Mouse (Mus musculus): Measurements from ENCODE around the gene Gcgr. TPM values are rescaled to one million over a fixed set of nuclear protein-coding genes. Genes with fewer than 3 reads are reported as not detected.
"Not testable (repeated sequence)": the region's sequence is repeated elsewhere in the genome, so short reads cannot be mapped to it uniquely, and the experiment has no call there.

The Gcgr gene
- polyA plus RNA-seq, 2 experiments from 2014 or later = not detected

- ATAC-seq = no peak
Observed at GRCm38 (mm10) chr11:120539285-120540014, 9.0 kb downstream of the Gcgr start.

GRCm38 (mm10) chr11:120541907-120542306 is 11.4 kb downstream of the Gcgr start:
- no peak for ATAC-seq

GRCm38 (mm10) chr11:120542376-120542775 is 11.9 kb downstream of the Gcgr start:
- ATAC-seq = no peak

DNA sequence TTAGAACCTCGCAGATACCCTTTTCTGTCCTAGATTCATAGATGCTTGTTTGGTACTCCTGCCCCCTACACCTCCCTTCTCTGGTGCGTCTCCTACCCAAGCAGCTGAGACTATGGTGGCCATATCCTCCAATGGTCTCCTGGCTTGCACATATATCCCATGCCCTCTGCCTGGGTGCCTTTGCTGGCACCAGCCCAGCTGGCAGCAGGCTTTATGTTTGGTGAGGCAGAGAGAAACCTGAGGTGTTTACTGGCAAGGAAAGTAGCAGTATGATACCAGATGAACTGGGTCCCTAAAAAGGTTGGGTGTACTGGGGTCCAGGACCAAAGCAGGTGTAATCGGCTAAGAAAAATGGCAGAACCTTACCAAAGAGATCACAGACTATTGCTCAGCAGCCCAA is 15.5 kb downstream of the Gcgr start:
- ATAC-seq = no peak

GRCm38 (mm10) chr11:120547469-120547868 is 17.0 kb downstream of the Gcgr start:
- no peak for ATAC-seq

DNA sequence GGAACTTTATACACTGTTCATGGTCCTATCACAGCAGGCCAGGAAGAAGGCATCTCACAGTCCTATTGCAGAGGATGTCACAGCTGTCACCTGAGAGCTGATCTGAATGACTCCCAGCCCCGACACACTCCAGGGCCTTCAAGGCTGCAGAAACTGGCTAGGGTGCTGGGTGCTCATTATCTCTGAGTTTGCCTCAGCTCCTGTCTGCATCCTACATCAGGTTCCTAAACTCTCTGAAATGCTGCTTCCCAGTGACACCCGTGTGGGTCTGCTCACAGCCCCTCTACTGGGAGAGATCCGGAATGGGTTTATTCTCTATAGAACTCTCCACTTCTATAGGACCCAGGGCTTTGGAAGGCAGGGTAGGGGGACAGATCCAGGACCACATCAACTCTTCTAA is 17.7 kb downstream of the Gcgr start:
- no peak for ATAC-seq

DNA sequence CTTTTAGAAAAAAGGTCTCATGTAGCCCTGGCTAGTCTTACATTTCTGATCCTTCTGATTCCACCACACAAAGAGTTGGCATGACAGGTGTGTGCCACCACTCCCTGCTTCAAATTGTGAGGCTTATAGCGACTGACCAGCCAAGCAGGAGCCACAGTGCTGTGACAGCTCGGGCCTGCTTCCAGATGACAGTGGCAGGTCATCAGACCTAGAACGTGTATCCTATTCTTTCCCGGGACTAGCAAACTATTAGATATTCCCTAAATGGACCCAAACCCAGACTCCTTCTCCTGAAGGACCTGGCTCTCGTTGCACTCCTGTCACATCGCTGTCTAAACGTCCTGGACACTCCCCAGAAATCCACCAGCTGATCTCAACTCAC is 18.3 kb downstream of the Gcgr start:
- no peak for ATAC-seq

DNA sequence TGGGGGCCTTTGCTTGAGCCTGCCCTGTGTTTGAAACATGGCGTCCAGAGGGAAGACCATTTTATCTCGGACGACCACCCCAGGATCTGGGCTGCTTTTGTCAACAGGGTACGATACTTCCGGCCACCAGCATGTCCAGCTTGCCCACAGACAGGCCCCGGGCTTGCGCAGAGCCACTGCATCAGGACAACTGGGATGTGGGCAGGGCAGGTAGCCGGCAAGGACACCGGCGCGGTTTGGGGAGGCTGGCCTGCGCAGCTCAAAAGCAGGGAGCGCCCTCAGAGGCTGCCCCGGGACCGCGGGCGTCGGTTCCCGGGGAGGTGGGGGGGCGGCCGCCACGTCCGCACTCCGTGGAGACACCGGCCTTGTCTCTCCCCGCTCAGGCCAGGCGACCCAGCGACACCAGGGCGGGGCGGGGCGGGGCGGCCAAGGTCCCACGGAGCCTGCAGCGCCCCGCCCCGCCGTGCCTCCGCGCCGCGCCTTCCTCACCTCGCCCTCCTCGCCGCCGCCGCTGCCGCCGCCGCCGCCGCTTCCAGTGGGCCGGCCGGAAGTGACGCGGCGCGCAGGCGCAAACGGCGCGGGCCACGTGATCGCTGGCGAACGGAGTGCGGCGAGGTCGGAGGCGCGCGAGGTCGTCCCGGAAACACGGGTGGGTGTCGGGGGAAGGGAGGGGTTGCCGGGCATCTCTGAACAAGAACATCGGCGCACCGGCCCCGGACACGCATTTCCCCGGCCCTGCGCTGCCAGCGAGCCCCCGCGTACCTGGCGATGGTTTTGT is 18.9 kb downstream of the Gcgr start, which contains the start of gene Mcrip1:
TSS of gene Mcrip1 (minus strand) at position 560 of the 778 bp plus-strand sequence.
- peak; percentile 72 for ATAC-seq

GRCm38 (mm10) chr11:120549986-120550809 is 19.7 kb downstream of the Gcgr start:
- ATAC-seq = no peak

GRCm38 (mm10) chr11:120550810-120551440 is 20.4 kb downstream of the Gcgr start, which contains the start of gene Ppp1r27:
Gene Ppp1r27 (minus strand): TSS chr11:120551132.
- ATAC-seq = no peak

GRCm38 (mm10) chr11:120552736-120553135 is 22.2 kb downstream of the Gcgr start:
- ATAC-seq = no peak

DNA sequence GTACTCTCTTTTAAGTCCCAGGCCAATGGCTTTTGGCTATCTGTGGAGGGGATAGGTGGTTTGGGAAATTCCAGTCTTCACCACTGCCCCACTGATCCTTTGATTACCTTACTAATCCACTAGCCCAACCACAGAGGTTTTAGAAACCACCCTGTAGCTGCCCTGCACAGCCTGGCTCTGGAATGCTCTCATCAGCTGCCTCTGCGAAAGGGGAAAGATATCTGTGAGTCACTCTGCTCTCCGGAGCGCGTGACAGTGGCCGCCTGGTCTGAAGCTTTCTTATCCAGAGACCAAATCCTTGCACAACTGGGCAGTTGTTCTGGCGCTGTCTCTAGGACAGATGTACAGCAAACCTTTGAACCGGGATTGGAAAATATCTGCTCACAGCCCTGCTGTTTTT is 24.3 kb downstream of the Gcgr start:
- no peak for ATAC-seq

GRCm38 (mm10) chr11:120555260-120555659 is 24.8 kb downstream of the Gcgr start:
- ATAC-seq = no peak

DNA sequence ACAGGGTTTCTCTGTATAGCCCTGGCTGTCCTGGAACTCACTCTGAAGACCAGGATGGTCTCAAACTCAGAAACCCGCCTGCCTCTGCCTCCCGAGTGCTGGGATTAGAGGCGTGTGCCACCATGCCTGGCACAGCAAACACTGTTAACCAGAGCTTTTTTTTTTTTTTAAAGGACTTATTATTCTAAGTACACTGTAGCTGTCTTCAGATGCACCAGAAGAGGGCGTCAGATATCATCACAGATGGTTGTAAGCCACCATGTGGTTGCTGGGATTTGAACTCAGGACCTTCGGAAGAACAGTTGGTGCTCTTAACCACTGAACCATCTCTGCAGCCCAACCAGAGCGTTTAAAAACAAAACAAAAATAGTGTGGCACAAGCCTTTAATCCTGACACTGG is 28.3 kb downstream of the Gcgr start:
- not testable (repeated sequence) for ATAC-seq

DNA sequence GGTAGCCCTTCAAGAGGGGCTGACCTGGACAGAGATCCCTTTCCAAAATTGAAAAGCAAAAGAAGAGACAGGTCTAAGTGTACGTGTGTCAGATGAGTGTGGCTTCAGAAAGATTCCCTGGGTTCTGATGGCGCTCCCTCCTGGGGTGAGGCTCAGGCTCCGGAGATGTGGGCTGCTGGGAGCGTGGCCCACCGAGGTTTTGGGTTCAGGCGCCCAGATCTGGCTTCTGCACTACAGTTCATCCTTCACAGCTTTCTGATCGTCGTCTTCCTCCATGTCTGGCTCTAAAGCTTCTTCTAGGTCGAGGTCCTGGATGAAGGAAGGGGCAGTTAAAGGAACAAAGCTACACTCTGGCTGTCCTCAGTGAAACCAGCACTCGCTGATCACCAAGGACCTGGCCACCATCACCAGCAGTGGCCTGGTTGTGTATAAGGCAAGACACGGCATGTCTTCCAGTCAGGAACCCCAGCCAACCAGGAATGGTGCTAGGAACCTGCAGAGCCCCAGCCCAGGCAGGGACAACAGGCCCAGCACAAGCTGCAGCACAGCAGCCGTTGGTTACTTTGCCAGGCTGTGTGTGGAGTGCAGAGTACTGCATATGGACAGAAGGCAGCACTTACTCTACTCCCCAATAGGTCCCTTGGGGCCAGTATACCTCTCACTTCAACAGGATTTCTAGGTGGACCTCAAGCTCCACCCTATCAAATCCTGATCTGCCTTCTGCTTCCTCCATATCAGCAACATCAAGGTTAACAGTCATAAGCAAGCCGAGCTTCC is 30.6 kb downstream of the Gcgr start:
- ATAC-seq = no peak

DNA sequence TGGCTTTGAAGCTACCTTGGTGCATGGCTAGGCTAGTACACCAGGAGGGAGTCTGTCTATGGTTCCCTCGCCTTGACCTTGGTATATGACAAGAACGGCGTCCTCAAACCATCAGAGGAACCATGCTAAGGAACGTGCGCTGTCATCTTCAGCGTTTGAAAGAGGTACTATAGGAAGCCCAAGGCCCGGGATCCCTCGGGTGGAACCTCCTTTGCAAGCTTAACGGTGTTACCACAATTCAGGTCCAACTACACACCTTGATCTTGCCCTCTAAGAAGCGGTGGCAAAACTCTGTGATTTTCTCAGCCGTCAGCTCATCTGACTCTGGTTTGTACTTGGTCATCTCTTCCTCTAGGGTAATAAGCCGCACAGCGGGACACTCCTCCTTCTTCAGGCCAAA is 32.5 kb downstream of the Gcgr start:
- ATAC-seq = no peak

- no peak for ATAC-seq
Observed at GRCm38 (mm10) chr11:120565114-120565513, 34.6 kb downstream of the Gcgr start.

GRCm38 (mm10) chr11:120568324-120568723 is 37.8 kb downstream of the Gcgr start:
- no peak for ATAC-seq

- ATAC-seq = no peak
Observed at GRCm38 (mm10) chr11:120571122-120571521, 40.6 kb downstream of the Gcgr start.

- no peak for ATAC-seq
Observed at GRCm38 (mm10) chr11:120571754-120572416, 41.4 kb downstream of the Gcgr start.

DNA sequence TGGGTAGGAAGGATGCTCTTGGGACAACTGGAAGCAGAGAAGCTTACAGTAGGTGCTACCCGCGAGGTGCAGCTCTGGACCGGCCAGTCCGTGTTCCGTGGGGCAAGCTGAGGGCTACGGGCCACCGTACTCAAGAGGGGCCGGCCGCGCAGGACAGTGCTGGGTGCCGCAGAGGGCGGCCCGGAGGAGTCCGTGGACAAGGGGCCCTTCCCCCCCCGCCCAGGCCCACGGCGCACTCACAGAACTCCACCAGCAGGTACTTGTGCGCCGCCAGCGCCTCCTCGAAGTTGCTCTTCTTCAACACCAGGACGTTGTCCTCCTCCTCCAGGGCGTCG is 41.9 kb downstream of the Gcgr start:
- ATAC-seq = no peak

Measured in activated CD4-positive, CD25-positive, alpha-beta regulatory T cell, adult 4 months (primary cell).